Mouse (Mus musculus) kidney, postnatal 10 days (tissue): ENCODE measurements around the gene Iqcn.

ENCODE experiments used
- DNase-seq: peaks from one replicate; pipeline ENCODE4 v3.0.0; 2021; ENCODE audit warnings: mixed read lengths

Gene Iqcn

DNA sequence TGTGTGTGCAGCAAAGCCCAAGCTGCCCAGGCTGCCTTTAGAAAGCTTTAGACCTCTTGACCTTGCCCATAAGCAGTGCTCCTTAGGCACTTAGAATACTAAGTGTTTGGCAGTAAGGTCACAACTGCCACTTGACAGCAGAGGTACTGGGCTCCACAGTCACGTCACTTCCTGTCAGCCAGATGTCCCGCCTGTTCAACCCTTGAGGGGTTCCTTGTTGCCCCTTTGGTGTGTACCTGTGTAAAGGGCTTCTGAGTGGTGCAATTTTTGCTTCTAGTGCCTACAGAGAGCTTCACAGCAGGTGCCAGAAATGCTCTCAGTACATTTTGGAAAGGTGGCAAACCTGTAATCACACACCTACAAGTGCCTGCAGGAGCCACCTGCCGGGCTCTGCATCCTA, 35.0 kb downstream of the Iqcn start:
- no peak for DNase-seq

GRCm38 (mm10) chr8:70741661-70742060, 38.4 kb downstream of the Iqcn start:
- DNase-seq: peak; percentile 4

DNA sequence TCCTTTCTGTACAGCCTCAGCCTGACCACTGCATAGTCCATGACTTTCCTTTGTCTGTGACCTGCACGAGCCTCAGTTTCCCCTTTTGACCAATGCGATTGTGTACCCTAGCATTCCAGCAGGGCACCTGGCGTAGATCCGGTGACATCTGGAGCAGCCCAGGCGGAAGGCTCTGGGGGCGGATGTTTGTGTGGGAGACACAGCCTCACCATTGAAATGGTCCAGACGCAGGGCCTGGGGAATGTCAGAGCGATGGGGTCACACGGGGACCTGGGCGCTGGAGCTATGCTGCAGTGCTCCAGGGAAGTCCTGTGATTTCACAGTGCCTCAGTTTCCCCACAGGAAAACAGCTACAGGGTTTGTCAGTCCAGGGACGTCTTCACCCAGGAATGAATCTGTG, 38.9 kb downstream of the Iqcn start:
- DNase-seq: peak; percentile 20

DNA sequence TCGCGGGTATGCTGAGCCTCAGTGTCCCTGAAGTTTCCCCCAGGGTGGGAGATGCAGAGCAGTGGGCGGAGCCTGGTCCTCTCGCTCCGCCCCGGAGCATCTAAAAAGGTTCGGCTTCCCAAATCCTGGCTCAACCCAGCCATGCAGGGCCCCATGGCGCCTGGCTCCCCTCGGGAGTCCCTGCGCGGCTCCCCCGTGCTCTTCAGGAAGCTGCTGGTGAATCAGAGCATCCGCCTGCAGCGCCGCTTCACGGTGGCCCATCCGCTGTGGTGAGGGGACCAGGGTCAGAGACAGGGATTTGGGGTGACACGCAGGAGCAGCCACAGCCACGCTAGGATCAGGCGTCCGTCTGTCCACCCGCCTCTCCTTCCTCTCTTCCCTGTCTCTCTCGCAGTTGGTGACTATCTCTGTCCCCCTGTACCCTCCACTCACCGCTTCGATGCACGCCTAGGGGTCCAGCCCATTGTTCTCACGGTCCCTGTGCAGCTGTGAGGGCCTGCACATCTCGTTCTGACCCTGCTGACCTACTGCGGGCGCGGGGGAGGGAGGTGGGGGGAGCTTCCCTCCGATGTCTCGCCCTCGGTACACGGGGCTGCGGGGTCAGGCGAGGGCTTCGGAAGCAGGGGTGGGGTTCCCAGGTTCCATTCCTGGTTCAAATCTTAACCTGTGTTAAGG, 39.9 kb downstream of the Iqcn start:
- DNase-seq: peak; percentile 43

DNA sequence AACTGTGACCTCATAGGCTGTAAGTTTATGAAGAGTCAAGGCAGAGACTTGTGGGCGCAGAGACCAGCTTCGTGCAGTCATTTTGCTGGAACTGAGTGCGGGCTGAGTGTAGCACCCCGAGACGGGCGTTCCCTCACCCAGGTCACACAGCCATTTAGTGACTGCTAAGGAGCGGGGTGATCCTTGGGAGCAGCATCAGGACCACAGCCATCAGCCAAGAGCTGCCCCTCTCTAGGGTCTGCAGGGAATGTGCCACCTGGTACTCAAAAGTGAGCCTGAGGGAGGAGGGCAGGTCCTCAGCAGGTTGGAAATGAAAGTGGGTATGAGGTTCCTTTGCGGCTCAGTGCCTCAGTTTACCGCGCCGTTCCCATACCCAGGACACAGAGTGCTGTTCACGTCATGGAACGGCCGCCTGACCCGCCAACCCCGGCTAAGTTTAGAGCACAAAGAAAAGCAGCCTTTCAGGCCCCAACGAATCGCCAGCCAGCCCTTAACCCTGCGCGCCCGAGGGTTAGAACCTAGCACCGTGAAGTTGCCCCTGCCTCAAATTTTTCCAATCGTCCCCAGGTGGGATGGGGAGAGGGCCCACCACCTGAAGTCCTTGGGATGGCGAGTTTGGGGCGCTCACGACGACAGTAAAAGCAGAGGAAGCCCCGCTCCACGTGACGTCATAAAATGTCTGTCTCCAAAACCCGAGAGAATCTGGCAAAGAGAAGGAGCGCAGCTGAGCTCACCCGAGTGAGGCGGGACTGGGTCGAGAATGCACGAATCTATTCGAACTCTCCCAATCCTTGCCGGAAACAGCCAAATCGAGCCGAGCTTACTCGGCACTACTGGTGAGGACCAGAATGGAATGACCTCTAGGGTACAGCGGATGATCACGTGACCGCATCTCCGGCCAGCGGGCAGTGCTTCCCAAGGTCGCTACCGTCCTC, 40.7 kb downstream of the Iqcn start:
- peak; percentile 85 for DNase-seq

- peak; percentile 18 for DNase-seq
These were observed 41.5 kb downstream of the Iqcn start for GRCm38 (mm10) chr8:70744806-70745205.

DNA sequence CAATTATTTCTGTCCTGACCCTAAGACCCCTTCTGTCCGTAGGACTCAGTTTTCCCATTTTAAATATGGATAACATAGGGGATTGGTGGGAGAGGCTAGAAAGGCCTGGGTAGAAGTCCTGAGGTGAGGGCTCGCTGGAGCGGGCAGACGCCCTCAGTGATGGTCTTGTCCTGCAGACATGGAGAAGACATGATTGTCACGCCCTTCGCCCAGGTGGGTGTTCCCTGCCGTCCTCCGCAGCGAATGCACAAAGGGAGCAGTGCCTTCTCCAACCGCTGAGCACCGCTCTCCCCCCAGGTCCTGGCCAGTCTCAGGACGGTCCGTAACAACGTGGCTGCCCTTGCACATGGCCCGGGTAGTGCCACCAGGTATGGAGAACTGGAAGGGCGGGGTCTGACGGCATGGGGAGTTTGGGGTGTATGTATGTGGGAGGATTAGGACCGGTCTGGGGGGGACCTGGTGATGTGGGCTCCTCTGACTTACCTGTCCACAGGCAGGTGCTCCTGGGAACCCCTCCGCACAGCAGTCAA, 42.5 kb downstream of the Iqcn start:
- DNase-seq: no peak

DNA sequence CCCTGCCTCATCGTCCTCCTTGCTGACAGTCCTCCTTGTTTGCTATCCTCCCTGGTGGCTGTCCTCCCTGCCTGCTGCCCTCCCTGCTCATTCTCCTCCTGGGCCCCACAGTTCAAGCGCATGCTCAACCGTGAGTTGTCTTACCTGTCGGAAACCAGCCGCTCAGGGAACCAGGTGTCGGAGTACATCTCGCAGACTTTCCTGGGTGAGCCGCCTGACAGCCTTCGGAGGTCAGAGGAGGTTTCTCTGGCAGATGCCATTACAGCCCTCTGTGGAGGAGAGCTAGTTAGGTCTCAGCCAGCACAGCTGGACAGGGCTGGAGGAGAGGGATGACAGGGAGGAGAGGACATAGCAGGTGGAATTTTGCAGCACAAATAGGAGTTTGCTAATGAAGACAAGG, 43.4 kb downstream of the Iqcn start:
- no peak for DNase-seq

DNA sequence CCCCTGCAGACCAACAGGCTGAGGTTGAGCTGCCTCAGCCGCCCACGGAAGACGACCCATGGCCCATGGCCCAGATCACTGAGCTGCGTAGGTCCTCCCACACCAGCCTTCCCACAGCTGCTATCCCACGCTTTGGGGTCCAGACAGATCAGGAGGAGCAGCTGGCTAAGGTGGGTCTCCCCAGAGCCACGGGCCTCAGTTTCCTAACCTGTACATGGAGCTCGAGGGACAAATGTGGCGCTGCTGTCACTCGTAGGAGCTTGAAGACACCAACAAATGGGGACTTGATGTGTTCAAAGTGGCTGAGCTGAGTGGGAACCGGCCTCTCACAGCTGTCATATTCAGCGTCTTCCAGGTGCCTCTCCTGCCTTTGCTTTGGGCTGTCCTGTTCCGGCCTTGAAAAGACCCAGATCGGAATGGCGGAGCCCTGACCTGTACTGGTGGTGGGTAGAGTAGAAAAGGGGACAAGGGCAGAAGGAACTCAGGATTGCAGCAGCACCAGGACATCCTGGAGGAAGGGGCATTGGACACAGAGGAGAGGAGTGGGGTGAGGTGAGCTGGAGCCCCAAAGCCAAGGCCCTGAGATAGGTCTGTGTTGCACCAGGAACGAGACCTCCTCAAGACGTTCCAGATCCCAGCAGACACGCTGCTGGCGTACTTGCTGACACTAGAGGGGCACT, 44.1 kb downstream of the Iqcn start:
- no peak for DNase-seq

DNA sequence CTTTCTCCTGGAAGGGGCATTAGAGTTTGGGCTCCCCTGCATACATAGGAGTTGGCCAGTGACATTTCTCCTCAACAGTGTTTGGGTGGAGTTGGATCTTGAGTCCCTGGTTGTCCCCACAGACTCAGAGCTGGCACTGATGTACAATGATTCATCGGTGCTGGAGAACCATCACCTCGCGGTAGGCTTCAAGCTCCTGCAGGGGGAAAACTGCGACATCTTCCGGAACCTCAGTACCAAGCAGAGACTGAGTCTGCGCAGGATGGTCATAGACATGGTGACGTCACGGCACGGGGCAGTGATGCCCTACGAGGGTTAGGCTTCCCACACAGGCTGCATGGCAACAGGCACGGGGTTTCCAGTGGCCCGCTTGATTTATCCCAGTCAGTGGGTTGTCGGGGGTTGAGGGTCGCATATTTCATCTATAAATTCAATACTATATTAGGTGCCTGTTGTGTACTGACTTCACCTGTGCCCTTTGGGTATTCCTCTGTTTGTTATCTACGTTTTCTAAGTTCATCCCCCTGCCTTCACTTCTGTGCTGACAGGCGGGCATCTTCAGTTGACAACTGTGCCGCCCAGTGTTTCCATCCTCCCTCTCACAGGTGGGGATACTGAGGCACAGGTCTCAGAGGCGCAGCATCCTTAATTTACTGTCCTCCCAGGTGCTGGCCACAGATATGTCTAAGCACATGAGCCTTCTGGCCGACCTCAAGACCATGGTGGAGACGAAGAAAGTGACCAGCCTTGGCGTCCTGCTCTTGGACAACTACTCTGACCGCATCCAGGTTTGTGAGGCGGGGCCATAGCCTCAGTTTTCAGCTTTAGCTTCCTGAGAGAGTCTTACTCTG, 45.2 kb downstream of the Iqcn start:
- DNase-seq: no peak

- DNase-seq: no peak
These were observed 45.9 kb downstream of the Iqcn start for GRCm38 (mm10) chr8:70749097-70749674.

- DNase-seq: peak; percentile 9
These were observed 46.9 kb downstream of the Iqcn start for GRCm38 (mm10) chr8:70750128-70750680.

- DNase-seq: peak; percentile 91
These were observed 48.9 kb downstream of the Iqcn start for GRCm38 (mm10) chr8:70752000-70752764.

DNA sequence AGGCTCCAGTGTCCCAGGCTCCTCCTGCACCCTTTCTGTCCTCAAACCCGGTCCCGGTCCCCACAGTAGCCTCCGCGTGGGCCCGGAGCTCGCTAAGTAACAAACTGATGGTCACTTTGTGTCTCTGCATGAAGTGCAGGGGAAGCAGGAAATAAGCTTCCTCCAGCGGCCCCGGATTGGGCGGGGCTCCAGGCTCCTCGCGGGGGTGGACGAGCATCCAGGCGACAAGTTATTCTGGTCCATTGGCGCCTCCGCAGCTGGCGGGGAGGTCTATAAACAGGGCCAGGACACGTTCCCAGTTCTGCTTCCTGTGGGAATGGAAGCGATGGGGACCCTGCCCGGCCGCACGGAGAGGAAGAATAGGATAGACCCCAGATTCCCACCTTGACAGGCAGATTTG, 49.9 kb downstream of the Iqcn start:
- peak; percentile 94 for DNase-seq

GRCm38 (mm10) chr8:70754043-70754870, 51.0 kb downstream of the Iqcn start, which contains the start of gene Rab3a:
TSS of gene Rab3a (plus strand) at chr8:70754679.
- DNase-seq: peak; percentile 98

DNA sequence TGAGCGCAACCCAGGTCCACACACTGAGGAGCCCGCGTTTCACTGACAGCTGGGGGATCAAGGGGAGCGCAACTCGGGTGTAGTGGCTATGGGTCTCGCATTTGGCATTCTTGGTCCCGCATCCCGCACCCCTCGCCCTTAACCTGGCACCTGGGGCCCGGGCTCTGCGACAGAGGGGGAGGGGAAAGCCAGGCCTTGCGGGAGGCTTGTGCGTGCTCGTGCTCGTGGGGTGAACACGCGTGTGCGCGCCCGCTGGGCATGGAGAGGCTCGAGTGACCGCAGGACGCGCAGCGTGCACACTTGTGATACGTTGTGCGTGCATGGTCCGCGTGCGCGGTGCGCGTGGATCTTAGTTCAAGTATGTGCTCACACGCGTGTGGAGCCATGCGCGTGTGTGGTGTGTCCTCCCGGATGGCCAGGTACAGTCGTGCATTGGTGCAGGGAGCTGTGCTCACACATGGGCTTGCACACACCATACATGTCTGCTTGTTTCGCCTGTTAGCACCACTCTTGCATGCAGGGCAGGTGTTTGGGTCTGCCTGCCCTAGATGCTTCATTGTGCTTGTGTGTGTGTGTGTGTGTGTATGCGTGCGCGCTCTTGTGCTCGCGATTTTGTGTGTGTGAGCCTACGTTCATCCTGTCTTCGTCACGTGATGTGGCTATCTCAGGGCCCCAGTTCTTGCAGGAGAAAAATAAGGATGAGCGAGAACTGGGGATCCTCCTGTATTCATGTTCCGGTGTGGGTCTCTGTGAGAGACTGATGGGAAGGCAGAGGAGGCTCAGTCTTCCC, 51.8 kb downstream of the Iqcn start:
- DNase-seq: peak; percentile 77

GRCm38 (mm10) chr8:70755661-70756475, 52.6 kb downstream of the Iqcn start:
- DNase-seq: peak; percentile 11

GRCm38 (mm10) chr8:70756476-70757040, 53.3 kb downstream of the Iqcn start:
- DNase-seq: peak; percentile 6
